Mouse (Mus musculus) megakaryocyte, adult 5-6 weeks (primary cell): ENCODE measurements around the gene Guk1. TPM values are rescaled to one million over a fixed set of nuclear protein-coding genes. Genes with fewer than 3 reads are reported as not detected.

ENCODE experiments used
- total RNA-seq, 2 experiments: library from RNA; stranded (forward) in 1 of 2; stranded (reverse) in 1 of 2; fragments of 153-499, 151-499 nt in 1 of 2; fragments of 221-1000, 200-1000 nt in 1 of 2; gene quantifications; 2 replicates each; pipeline versions ENCODE4 v1.2.3 to v1.2.4; 2015 to 2017

Guk1 gene
- total RNA-seq, 2 experiments from 2014 or later = 13.8 to 25.1 TPM

Other genes starting within 250 kb of the Guk1 start
- gene Hist3h2ba, start 243.3 kb downstream of the Guk1 start, total RNA-seq (2015) = 4.6 and 6.9 TPM in 2 replicates
- 5.4 and 10.9 TPM in 2 replicates for gene Hist3h2ba, start 243.3 kb downstream of the Guk1 start, total RNA-seq (2017)
- gene Hist3h2a, start 237.5 kb downstream of the Guk1 start, total RNA-seq (2015) = 20.6 and 24.9 TPM in 2 replicates
- 267 and 273 TPM in 2 replicates for gene Hist3h2a, start 237.5 kb downstream of the Guk1 start, total RNA-seq (2017)
- gene Trim17, start 237.5 kb downstream of the Guk1 start, total RNA-seq (2015) = not detected in 2 replicates
- 0.07 TPM in 1 of 2 replicates, not detected in the other for gene Trim17, start 237.5 kb downstream of the Guk1 start, total RNA-seq (2017)
- 22.2 and 26.7 TPM in 2 replicates for gene Trim11, start 214.1 kb downstream of the Guk1 start, total RNA-seq (2015)
- 30.0 and 33.2 TPM in 2 replicates for gene Trim11, start 214.1 kb downstream of the Guk1 start, total RNA-seq (2017)
- not detected in 2 replicates for gene Obscn, start 55.8 kb downstream of the Guk1 start, total RNA-seq (2015)
- gene Obscn, start 55.8 kb downstream of the Guk1 start, total RNA-seq (2017) = not detected in 2 replicates
- 0.71 and 1.2 TPM in 2 replicates for gene Iba57, start 28.5 kb downstream of the Guk1 start, total RNA-seq (2015)
- gene Iba57, start 28.5 kb downstream of the Guk1 start, total RNA-seq (2017) = 1.1 and 2.4 TPM in 2 replicates
- not detected in 2 replicates for gene Gjc2, start 9.0 kb downstream of the Guk1 start, total RNA-seq (2015)
- gene Gjc2, start 9.0 kb downstream of the Guk1 start, total RNA-seq (2017) = not detected in 2 replicates
- 14.7 and 17.6 TPM in 2 replicates for gene Mrpl55, start 10.3 kb upstream of the Guk1 start, total RNA-seq (2015)
- gene Mrpl55, start 10.3 kb upstream of the Guk1 start, total RNA-seq (2017) = 35.3 and 36.2 TPM in 2 replicates
- 8.3 and 8.6 TPM in 2 replicates for gene 2310033P09Rik, start 16.1 kb upstream of the Guk1 start, total RNA-seq (2015)
- gene 2310033P09Rik, start 16.1 kb upstream of the Guk1 start, total RNA-seq (2017) = 7.2 and 8.7 TPM in 2 replicates
- 312 and 325 TPM in 2 replicates for gene Arf1, start 36.1 kb upstream of the Guk1 start, total RNA-seq (2015)
- 342 and 408 TPM in 2 replicates for gene Arf1, start 36.1 kb upstream of the Guk1 start, total RNA-seq (2017)
- gene Wnt3a, start 98.5 kb upstream of the Guk1 start, total RNA-seq (2015) = not detected in 2 replicates
- gene Wnt3a, start 98.5 kb upstream of the Guk1 start, total RNA-seq (2017) = not detected in 2 replicates
- gene Wnt9a, start 114.7 kb upstream of the Guk1 start, total RNA-seq (2015) = not detected in 2 replicates
- not detected in 2 replicates for gene Wnt9a, start 114.7 kb upstream of the Guk1 start, total RNA-seq (2017)
- gene Prss38, start 183.4 kb upstream of the Guk1 start, total RNA-seq (2015) = not detected in 2 replicates
- gene Prss38, start 183.4 kb upstream of the Guk1 start, total RNA-seq (2017) = not detected in 2 replicates